Mouse (Mus musculus) C2C12 (cell line): ENCODE measurements at regions not wholly inside any gene's neighbourhood (a gene's known extent, or its start where the extent isn't known, plus 50 kb on each side); places are given as distances from the start of the nearest gene placed in this dataset.

ENCODE experiments used
- H3K27me3 ChIP-seq: one replicate; pipeline ENCODE4 v1.6.1; 2011; ENCODE audit not compliant: control insufficient read depth, insufficient read depth, insufficient read length
- H3K36me3 ChIP-seq: one replicate; pipeline ENCODE4 v1.6.1; 2011; ENCODE audit not compliant: control insufficient read depth, insufficient read depth
- H3K4me3 ChIP-seq: one replicate; pipeline ENCODE4 v1.5.1; 2011; ENCODE audit warnings: mild to moderate bottlenecking, control low read depth; ENCODE audit not compliant: poor library complexity, insufficient read depth, severe bottlenecking
- H3K79me2 ChIP-seq: one replicate; pipeline ENCODE4 v1.6.1; 2011; ENCODE audit not compliant: control insufficient read depth, insufficient read depth
- H3K79me3 ChIP-seq: one replicate; pipeline ENCODE4 v1.6.1; 2011; ENCODE audit warnings: low read depth, control low read depth
- H3ac ChIP-seq: one replicate; pipeline ENCODE3; 2011; ENCODE audit warnings: low read depth; ENCODE audit not compliant: control insufficient read depth, insufficient read length
- CEBPB ChIP-seq: IDR thresholded peaks from one replicate; pipeline ENCODE4 v1.6.1; 2011; ENCODE audit warnings: low read depth, mild to moderate bottlenecking, control low read depth, moderate library complexity
- CTCF ChIP-seq: IDR thresholded peaks from one replicate; pipeline ENCODE4 v1.5.1; 2011; ENCODE audit not compliant: control insufficient read depth, insufficient read depth, insufficient read length
- FOSL1 ChIP-seq: IDR thresholded peaks from one replicate; pipeline ENCODE4 v1.8.0; 2011; ENCODE audit warnings: mild to moderate bottlenecking, low read length; ENCODE audit not compliant: poor library complexity, insufficient read depth, severe bottlenecking
- MAX ChIP-seq: IDR thresholded peaks from one replicate; pipeline ENCODE4 v1.6.1; 2011; ENCODE audit warnings: mild to moderate bottlenecking, control low read depth
- MYOD1 ChIP-seq: IDR thresholded peaks from one replicate; pipeline ENCODE4 v1.6.1; 2011; ENCODE audit warnings: low read depth; ENCODE audit not compliant: control insufficient read depth, insufficient read length
- MYOG ChIP-seq: IDR thresholded peaks from one replicate; pipeline ENCODE4 v1.6.1; 2011; ENCODE audit not compliant: control insufficient read depth, insufficient read length; ENCODE audit errors: extremely low read depth
- USF1 ChIP-seq: IDR thresholded peaks from one replicate; pipeline ENCODE4 v1.6.1; 2011; ENCODE audit warnings: low read depth, mild to moderate bottlenecking, control low read depth, moderate library complexity

DNA sequence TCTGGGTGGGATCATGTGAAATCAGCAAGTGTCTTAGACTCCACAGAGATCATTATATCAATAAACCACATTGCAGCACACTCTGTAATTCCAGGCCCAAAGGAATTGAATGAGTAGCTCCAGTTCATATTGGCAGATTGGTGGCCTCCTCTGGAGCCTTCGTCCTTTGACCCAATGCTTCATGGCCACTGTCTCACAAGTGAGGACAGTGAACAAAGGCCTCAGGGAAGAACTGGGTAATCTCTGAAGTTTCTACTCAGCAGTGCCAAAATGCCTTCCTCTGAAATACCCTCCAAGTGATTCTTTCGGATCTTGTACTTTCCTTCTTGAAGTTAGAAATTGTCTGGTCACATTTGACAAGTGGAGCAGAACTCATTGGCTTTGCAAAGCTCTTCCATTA is 135.8 kb upstream of the Fam84a start:
- H3ac ChIP-seq: no peak overlapping the region
- H3K4me3 ChIP-seq: no peak overlapping the region
- H3K79me2 ChIP-seq: no peaks in the 10 kb centered on the region
- TF ChIP-seq CEBPB (no peak), MYOD1 (no peak), MYOG (no peak), FOSL1 (no peak), USF1 (no peak), CTCF (no peak), MAX (no peak)
- no peaks in the 10 kb centered on the region for H3K36me3 ChIP-seq
- no peaks in the 10 kb centered on the region for H3K79me3 ChIP-seq
- no peaks in the 10 kb centered on the region for H3K27me3 ChIP-seq

GRCm38 (mm10) chr12:14286676-14287075 is 134.8 kb upstream of the Fam84a start:
- H3K79me3 ChIP-seq: no peaks in the 10 kb centered on the region

GRCm38 (mm10) chr12:14285870-14286535 is 134.1 kb upstream of the Fam84a start:
- no peaks in the 10 kb centered on the region for H3K36me3 ChIP-seq
- no peak for TF ChIP-seq MYOD1
- TF ChIP-seq CTCF: no peak
- no peak for TF ChIP-seq USF1
- no peak for TF ChIP-seq FOSL1
- no peak for TF ChIP-seq MYOG
- TF ChIP-seq MAX: no peak
- TF ChIP-seq CEBPB: no peak
- H3K4me3 ChIP-seq: no peak overlapping the region

More at GRCm38 (mm10) chr12:14286676-14287075, 134.8 kb upstream of the Fam84a start:
- H3ac ChIP-seq: no peak overlapping the region
- no peaks in the 10 kb centered on the region for H3K36me3 ChIP-seq
- no peaks in the 10 kb centered on the region for H3K79me2 ChIP-seq
- no peaks in the 10 kb centered on the region for H3K27me3 ChIP-seq
- H3K4me3 ChIP-seq: no peak overlapping the region
- TF ChIP-seq MYOG (no peak), CTCF (no peak), FOSL1 (no peak), USF1 (no peak), MAX (no peak), MYOD1 (no peak), CEBPB (no peak)

GRCm38 (mm10) chr12:14283106-14283692 is 131.3 kb upstream of the Fam84a start:
- H3ac ChIP-seq: no peak overlapping the region
- H3K79me3 ChIP-seq: no peaks in the 10 kb centered on the region
- TF ChIP-seq MYOD1: no peak
- TF ChIP-seq CTCF: no peak
- TF ChIP-seq FOSL1: no peak
- no peak for TF ChIP-seq MAX
- TF ChIP-seq CEBPB: no peak
- no peak for TF ChIP-seq MYOG
- TF ChIP-seq USF1: no peak
- no peaks in the 10 kb centered on the region for H3K27me3 ChIP-seq
- no peaks in the 10 kb centered on the region for H3K79me2 ChIP-seq
- no peak overlapping the region for H3K4me3 ChIP-seq
- no peaks in the 10 kb centered on the region for H3K36me3 ChIP-seq

More at GRCm38 (mm10) chr12:14285870-14286535, 134.1 kb upstream of the Fam84a start:
- no peaks in the 10 kb centered on the region for H3K79me3 ChIP-seq
- no peaks in the 10 kb centered on the region for H3K79me2 ChIP-seq
- no peak overlapping the region for H3ac ChIP-seq
- no peaks in the 10 kb centered on the region for H3K27me3 ChIP-seq

DNA sequence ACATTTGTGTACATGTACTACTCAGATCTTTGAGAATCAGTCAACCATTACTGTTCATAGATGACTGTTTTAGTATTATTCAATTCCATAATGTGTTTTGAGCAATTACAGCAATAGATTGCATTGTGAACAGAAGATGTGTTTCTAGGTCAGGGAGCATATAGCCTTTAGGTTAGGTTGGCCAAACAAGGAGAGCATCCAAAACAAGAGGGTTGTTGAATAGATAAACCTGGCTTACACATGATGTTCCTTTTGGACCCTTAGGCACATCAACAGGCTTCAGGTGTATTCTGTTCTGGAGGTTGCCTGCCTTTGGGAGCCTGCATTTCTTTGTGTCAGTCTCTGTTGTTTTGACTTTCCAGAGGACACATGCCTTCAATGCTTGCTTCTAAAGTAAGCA is 123.4 kb upstream of the Fam84a start:
- Histone ChIP-seq H3K79me2 (no peaks in the 10 kb centered on the region), H3ac (no peak overlapping the region), H3K4me3 (no peak overlapping the region), H3K36me3 (no peaks in the 10 kb centered on the region), H3K79me3 (no peaks in the 10 kb centered on the region), H3K27me3 (no peaks in the 10 kb centered on the region)
- TF ChIP-seq USF1 (no peak), MAX (no peak), CTCF (no peak), CEBPB (no peak)
